Mouse (Mus musculus): ENCODE measurements at regions not wholly inside any gene's neighbourhood (a gene's known extent, or its start where the extent isn't known, plus 50 kb on each side); places are given as distances from the start of the nearest gene placed in this dataset.
A peak's percentile ranks its signal among the peaks of the same experiment; 100 is the strongest.

DNA sequence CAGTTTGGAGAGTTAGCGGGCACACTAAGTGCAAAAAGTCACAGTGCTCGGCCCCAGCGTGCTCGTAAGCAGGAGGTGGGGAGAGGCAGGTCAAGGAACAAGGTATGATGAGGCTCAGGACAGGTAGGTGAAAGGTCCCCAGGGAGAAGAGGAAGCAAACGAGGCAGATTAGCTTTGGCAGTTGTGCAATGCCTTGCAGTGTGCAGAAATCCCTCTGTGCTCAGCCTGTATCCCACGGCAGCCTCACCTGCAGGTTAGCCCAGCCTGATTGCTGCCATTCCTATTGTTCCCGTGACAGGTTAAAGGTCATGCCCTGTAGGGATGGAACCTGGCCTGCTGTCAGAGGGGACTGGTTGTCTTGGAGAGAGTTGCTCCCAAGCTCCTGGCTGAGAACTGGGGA lies 257.6 kb downstream of the Zfp704 start:
- WGBS = 74% methylated on average over 7 of the region's 7 CpGs
- DNase-seq = no peak
- TF ChIP-seq CTCF (IDR thresholded peaks at IDR 0.05; ENCODE audit: borderline replicate concordance, insufficient read depth, low read depth, low read length) (no peak), POLR2A (IDR thresholded peaks at IDR 0.05; ENCODE audit: borderline replicate concordance, insufficient read depth, low read length) (no peak)
- no peak overlapping the region for H3K4me3 ChIP-seq (replicated peaks; ENCODE audit: insufficient read depth, low read depth, low read length)
- H3K27ac ChIP-seq (ENCODE audit: insufficient read depth, low read length) = no peak overlapping the region
- H3K27me3 ChIP-seq (ENCODE audit: control insufficient read depth, insufficient read depth, low read length) = no peaks in the 10 kb centered on the region
- H3K4me1 ChIP-seq (ENCODE audit: control insufficient read depth, insufficient read depth, low read length) = no peaks in the 10 kb centered on the region

DNA sequence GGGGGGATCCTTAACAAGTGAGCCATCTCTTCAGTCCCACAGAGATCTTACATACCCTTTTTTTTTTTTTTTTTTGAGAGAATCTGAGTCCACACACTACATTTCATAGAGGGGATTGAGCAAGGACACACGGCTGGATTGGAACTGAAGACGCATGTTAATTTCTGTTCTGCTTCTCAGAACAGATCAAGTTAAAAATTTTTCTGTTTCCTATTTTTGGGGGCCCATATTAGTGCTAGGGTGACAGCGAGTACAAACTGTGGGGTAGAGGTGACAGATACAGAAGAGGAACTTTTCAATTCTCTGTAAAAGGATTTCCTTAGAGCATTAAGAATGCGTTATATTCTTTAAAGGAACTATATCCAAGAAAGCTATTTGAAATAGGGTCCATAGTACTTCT lies 260.1 kb downstream of the Zfp704 start:
- TF ChIP-seq CTCF (IDR thresholded peaks at IDR 0.05; ENCODE audit: borderline replicate concordance, insufficient read depth, low read depth, low read length) = no peak
- no peak for TF ChIP-seq POLR2A (IDR thresholded peaks at IDR 0.05; ENCODE audit: borderline replicate concordance, insufficient read depth, low read length)
- no peak overlapping the region for H3K27ac ChIP-seq (ENCODE audit: insufficient read depth, low read length)
- H3K4me3 ChIP-seq (replicated peaks; ENCODE audit: insufficient read depth, low read depth, low read length) = no peak overlapping the region
- H3K4me1 ChIP-seq (ENCODE audit: control insufficient read depth, insufficient read depth, low read length) = no peaks in the 10 kb centered on the region
- no peaks in the 10 kb centered on the region for H3K27me3 ChIP-seq (ENCODE audit: control insufficient read depth, insufficient read depth, low read length)
- DNase-seq = no peak
- WGBS = 93% methylated on average over 4 of the region's 4 CpGs

DNA sequence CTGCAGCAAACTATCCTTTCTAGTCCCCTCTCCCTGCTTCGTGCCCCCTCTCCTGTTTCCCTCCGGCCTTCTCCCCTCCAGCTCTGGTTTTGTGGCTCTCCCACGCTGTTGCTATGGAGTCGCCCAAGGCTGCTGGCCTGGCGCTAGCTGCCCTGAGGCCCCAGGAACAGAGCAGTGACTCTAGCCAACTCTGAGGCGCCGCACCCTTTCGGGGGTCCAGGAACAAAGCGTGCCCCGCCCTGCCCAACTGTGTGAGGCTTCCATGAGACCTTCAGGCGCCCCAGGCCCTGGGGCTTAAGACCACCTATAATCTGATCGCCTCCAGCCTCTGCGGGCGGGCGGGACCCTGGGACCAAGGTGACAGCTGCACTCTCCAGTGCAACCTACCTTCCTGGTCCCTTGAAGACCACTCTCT lies 262.4 kb downstream of the Zfp704 start:
- H3K27me3 ChIP-seq (ENCODE audit: control insufficient read depth, insufficient read depth, low read length) = no peaks in the 10 kb centered on the region
- peak in 1 of 2 experiments; percentile 8 for DNase-seq
- H3K4me3 ChIP-seq (replicated peaks; ENCODE audit: insufficient read depth, low read depth, low read length) = peak overlapping the region; percentile 48
- no peaks in the 10 kb centered on the region for H3K4me1 ChIP-seq (ENCODE audit: control insufficient read depth, insufficient read depth, low read length)
- no peak overlapping the region for H3K27ac ChIP-seq (ENCODE audit: insufficient read depth, low read length)
- TF ChIP-seq CTCF (IDR thresholded peaks at IDR 0.05; ENCODE audit: borderline replicate concordance, insufficient read depth, low read depth, low read length) (no peak), POLR2A (IDR thresholded peaks at IDR 0.05; ENCODE audit: borderline replicate concordance, insufficient read depth, low read length) (no peak)
- WGBS = 8% methylated on average over 15 of the region's 15 CpGs

DNA sequence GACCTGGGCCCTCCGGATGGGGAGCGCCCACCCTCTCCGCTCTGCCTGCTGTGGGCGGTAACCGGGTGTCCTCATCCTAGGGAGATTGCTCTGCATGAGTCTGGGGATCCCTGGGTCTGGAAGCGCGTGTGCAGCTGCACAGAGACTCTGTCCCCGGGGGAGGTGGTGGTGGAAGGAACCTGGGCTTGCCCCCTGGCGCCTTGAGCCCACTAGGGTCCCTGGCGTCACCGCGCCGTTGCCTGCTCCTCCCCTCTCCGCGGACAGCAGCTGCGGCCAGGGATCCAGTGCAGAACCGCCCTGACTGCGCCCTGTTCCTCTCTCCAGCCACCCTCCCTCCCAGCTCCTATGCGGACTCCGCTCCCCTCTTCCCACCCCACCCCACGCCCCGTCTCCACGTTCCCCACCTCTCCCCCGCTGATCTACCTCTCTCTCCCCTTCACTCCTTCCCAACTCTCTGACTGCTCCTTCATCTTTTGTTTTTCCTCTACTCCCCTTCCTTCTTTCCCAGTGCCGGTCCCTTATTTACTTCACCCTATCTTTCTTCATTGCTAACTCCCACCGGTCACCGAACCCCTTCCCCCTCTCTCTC lies 262.9 kb downstream of the Zfp704 start:
- peak overlapping the region; percentile 48 for H3K4me3 ChIP-seq (replicated peaks; ENCODE audit: insufficient read depth, low read depth, low read length)
- DNase-seq = peak; percentile 13 to 32
- no peaks in the 10 kb centered on the region for H3K27me3 ChIP-seq (ENCODE audit: control insufficient read depth, insufficient read depth, low read length)
- H3K27ac ChIP-seq (ENCODE audit: insufficient read depth, low read length) = no peak overlapping the region
- H3K4me1 ChIP-seq (ENCODE audit: control insufficient read depth, insufficient read depth, low read length) = no peaks in the 10 kb centered on the region
- under 1% methylated on average over 27 of the region's 27 CpGs for WGBS
- no peak for TF ChIP-seq POLR2A (IDR thresholded peaks at IDR 0.05; ENCODE audit: borderline replicate concordance, insufficient read depth, low read length)
- no peak for TF ChIP-seq CTCF (IDR thresholded peaks at IDR 0.05; ENCODE audit: borderline replicate concordance, insufficient read depth, low read depth, low read length)

DNA sequence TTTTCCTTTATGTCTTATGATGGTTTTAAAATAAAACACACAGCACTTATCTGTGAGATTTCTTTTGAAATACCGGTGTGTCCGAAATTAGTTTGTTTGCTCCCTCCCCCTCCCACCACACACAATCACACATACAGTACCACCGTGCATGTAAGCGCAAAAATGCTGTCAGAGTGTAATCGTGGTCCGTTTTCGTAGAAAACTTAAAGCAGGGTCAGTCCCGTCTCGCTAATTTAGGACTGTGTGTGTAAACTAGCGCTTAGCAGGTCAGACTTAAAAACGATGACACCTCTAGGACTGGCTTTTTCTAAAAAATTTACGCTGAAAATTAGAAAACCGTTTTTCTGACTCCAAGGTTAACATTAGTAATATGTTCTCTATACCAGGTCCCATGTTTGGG lies 263.5 kb downstream of the Zfp704 start:
- no peak overlapping the region for H3K4me3 ChIP-seq (replicated peaks; ENCODE audit: insufficient read depth, low read depth, low read length)
- TF ChIP-seq POLR2A (IDR thresholded peaks at IDR 0.05; ENCODE audit: borderline replicate concordance, insufficient read depth, low read length) (no peak), CTCF (IDR thresholded peaks at IDR 0.05; ENCODE audit: borderline replicate concordance, insufficient read depth, low read depth, low read length) (no peak)
- DNase-seq = no peak
- WGBS = 25% methylated on average over 13 of the region's 13 CpGs
- H3K27me3 ChIP-seq (ENCODE audit: control insufficient read depth, insufficient read depth, low read length) = no peaks in the 10 kb centered on the region
- H3K27ac ChIP-seq (ENCODE audit: insufficient read depth, low read length) = no peak overlapping the region
- H3K4me1 ChIP-seq (ENCODE audit: control insufficient read depth, insufficient read depth, low read length) = no peaks in the 10 kb centered on the region

DNA sequence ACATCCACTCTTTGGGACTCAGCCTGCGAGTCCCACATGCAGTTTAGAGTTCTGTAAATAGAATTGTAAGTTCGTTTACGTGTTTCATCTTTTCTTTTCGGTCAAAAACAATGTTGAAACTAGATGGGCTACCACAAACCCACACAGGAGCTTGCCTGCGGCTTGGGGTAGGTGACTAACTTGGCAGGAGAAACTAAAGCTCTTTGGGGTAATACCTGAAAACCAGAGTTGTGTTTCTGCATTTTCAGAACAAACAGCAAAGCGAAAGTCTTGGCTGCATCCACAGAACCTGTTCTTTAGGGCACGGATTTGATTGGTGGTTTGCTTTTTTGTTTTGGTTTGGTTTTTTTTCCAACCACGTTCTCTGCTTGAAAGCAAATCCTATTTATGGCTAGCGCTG lies 264.0 kb downstream of the Zfp704 start:
- H3K27me3 ChIP-seq (ENCODE audit: control insufficient read depth, insufficient read depth, low read length) = no peaks in the 10 kb centered on the region
- no peak overlapping the region for H3K27ac ChIP-seq (ENCODE audit: insufficient read depth, low read length)
- TF ChIP-seq POLR2A (IDR thresholded peaks at IDR 0.05; ENCODE audit: borderline replicate concordance, insufficient read depth, low read length) (no peak), CTCF (IDR thresholded peaks at IDR 0.05; ENCODE audit: borderline replicate concordance, insufficient read depth, low read depth, low read length) (no peak)
- no peak for DNase-seq
- 65% methylated on average over 9 of the region's 9 CpGs for WGBS
- no peaks in the 10 kb centered on the region for H3K4me1 ChIP-seq (ENCODE audit: control insufficient read depth, insufficient read depth, low read length)
- H3K4me3 ChIP-seq (replicated peaks; ENCODE audit: insufficient read depth, low read depth, low read length) = no peak overlapping the region

DNA sequence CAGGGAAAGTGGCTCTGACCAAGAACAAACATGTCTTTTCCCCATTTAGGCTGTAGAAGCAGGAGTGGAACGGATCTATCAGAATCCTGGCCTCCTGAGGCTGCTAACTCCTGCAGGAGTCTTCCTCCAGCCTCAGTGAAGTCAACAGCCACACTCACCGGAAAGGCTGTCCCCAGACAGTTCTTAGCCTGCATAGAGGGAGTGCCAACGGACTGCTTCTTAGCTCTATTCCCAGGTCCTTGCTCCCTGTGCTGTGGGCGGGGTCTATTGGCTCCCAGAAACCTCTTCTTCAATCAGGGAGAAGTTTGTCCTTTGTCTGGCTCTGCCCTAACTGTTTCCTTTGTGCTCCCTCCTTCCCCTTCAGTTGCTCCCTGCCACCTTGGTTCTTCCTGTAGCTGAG lies 266.3 kb downstream of the Zfp704 start:
- Histone ChIP-seq H3K27ac (ENCODE audit: insufficient read depth, low read length) (no peak overlapping the region), H3K4me1 (ENCODE audit: control insufficient read depth, insufficient read depth, low read length) (no peaks in the 10 kb centered on the region), H3K4me3 (replicated peaks; ENCODE audit: insufficient read depth, low read depth, low read length) (no peak overlapping the region), H3K27me3 (ENCODE audit: control insufficient read depth, insufficient read depth, low read length) (no peaks in the 10 kb centered on the region)
- DNase-seq = no peak
- 44% methylated on average over 4 of the region's 4 CpGs for WGBS
- TF ChIP-seq CTCF (IDR thresholded peaks at IDR 0.05; ENCODE audit: borderline replicate concordance, insufficient read depth, low read depth, low read length) = no peak

DNA sequence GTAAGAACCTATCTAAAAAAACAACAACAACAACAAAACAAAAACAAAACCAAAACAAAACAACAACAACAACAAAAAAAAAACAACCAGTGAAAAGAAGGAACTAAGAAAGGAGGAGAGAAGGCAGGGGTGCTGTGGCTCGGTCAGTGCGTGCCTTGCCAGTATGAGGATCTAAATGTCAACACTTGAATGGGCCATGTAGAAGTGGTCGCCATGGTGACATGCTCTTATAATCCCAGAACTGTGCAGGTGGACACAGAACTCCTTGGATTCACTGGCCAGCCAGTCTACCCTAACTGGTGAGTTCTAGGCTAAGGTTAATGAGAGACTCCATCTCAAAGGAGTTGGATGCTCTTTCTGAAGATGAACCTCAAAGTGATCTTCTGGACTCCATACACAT lies 267.7 kb downstream of the Zfp704 start:
- Histone ChIP-seq H3K4me1 (ENCODE audit: control insufficient read depth, insufficient read depth, low read length) (no peaks in the 10 kb centered on the region), H3K27ac (ENCODE audit: insufficient read depth, low read length) (no peak overlapping the region), H3K4me3 (replicated peaks; ENCODE audit: insufficient read depth, low read depth, low read length) (no peak overlapping the region), H3K27me3 (ENCODE audit: control insufficient read depth, insufficient read depth, low read length) (no peaks in the 10 kb centered on the region)
- whole genome bisulfite sequencing = 96% methylated on average over 3 of the region's 3 CpGs
- TF ChIP-seq POLR2A (IDR thresholded peaks at IDR 0.05; ENCODE audit: borderline replicate concordance, insufficient read depth, low read length) = no peak
- no peak for TF ChIP-seq CTCF (IDR thresholded peaks at IDR 0.05; ENCODE audit: borderline replicate concordance, insufficient read depth, low read depth, low read length)
- no peak for DNase-seq

Measured in cerebellum, adult 2 months (tissue).